Mouse (Mus musculus) G1E (cell line): ENCODE measurements around the gene Orc3.

Experiments used
- CTCF ChIP-seq: IDR thresholded peaks from 2 replicates; pipeline ENCODE4 v1.5.1; 2012; ENCODE audit warnings: low read depth, low read length, inconsistent platforms, mixed read lengths
- GATA1 ChIP-seq: IDR thresholded peaks from 2 replicates; pipeline ENCODE4 v1.6.1; 2012; ENCODE audit warnings: borderline replicate concordance, low read length, inconsistent platforms, mixed read lengths
- POLR2AphosphoS5 ChIP-seq: IDR thresholded peaks from 2 replicates; pipeline ENCODE4 v1.6.1; 2012; ENCODE audit warnings: low read depth, low read length, inconsistent platforms; ENCODE audit not compliant: insufficient replicate concordance
- TAL1 ChIP-seq: conservative IDR thresholded peaks from 2 replicates; pipeline ENCODE4 v1.6.1; 2012; ENCODE audit warnings: low read depth, low read length, inconsistent platforms, mixed read lengths

DNA sequence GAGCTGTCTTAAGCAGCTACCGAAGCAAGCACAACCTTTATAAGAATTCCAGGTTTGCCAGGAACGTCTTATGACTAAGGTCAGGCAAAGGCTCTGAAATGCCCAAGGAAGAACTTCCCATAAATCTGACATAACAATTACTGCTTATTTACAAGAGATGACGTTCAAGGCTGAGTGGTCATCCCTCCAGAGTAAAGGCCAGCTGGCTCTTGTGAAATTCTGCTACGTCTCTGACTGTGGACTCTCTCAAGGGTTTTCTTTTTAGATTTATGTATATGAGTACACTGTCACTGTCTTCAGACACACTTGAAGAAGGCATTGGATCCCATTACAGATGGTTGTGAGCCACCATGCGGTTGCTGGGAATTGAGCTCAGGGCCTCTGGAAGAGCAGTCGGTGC, 11.7 kb upstream of the Orc3 start:
- TF ChIP-seq TAL1: no peak
- TF ChIP-seq GATA1: no peak
- no peak for TF ChIP-seq CTCF
- no peak for TF ChIP-seq POLR2AphosphoS5
